Mouse (Mus musculus) small intestine, adult 2 months (tissue): ENCODE results near the gene Fam184b.

ENCODE experiments used
- CTCF ChIP-seq: fragments of 200-500 bp; IDR thresholded peaks from 2 replicates; pipeline ENCODE4 v1.5.1; 2012; ENCODE audit warnings: low read depth, mild to moderate bottlenecking, control low read depth, inconsistent platforms, low read length, moderate library complexity, mixed read lengths; ENCODE audit not compliant: insufficient replicate concordance, insufficient read length; ENCODE audit errors: extremely low read depth
- POLR2A ChIP-seq: fragments of 200-500 bp; IDR thresholded peaks from 2 replicates; pipeline ENCODE4 v1.6.1; 2012; ENCODE audit warnings: low read depth, mild to moderate bottlenecking, control low read depth, inconsistent platforms, low read length, moderate library complexity

DNA sequence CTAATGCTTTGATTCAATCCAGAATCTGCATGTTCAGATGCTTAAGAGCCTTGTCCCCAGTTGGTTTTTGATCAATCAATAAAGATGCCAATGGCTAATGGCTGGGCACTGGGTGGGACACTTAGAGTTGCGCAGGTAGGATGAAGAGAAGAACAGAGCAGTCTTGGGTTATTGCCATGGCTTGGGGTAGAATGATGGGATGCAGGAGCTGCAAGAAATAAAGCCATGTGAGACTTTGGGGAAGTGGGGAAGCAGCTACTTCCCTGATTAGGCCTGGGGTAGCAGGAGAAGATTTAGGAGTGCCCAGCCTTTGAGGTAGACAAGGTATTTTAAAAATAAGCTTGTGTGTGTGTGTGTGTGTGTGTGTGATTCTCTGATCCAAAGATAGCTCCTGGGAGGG lies 159.3 kb downstream of the Fam184b start:
- TF ChIP-seq CTCF (no peak), POLR2A (no peak)
